Mouse (Mus musculus): ENCODE results near the gene Impad1.

The Impad1 gene

DNA sequence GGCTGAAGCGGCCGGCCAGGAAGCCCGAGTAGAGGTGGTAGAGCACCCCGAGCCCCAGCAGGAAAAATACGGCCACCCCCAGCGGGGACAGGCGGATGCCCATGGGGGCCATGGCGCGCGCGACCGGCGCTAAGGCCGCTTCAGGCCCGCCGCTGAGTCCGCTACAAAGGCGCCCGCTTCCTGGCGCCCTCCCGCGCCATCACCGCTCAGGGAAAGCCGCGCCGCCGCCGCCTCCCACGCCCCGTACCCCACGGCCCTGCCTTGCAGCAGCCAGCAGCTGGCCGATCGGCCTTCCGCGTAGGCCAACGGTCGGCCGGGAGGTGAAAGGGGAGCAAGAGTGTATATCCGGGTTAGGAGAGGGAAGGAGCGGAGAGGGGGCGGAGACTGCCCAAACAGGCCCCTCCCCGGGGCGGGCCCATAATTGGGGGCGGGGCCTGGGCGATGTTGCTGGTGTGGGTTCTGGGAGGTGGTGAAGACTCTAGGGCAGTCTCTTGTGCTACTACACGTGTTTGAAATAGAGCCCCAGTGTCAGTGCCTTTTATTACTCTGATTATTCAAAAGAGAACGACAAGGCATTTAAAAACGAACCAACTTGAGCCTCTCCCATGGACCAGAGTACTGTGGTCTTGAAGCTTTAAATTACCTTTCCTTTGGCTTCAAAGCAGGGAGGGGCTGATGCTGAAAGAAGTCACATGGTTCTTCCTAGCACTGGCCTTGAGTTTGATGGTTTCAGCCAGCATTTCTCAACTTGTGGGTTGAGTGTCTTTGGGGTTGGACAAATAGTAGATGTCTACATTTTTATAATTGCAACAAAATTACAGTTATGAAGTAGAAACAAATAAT is at the start of gene Impad1:
Gene Impad1, minus strand, starts transcription at position 364 of the 843 bp plus-strand sequence.
- DNase-seq, result peak; percentile 86 to 88

DNA sequence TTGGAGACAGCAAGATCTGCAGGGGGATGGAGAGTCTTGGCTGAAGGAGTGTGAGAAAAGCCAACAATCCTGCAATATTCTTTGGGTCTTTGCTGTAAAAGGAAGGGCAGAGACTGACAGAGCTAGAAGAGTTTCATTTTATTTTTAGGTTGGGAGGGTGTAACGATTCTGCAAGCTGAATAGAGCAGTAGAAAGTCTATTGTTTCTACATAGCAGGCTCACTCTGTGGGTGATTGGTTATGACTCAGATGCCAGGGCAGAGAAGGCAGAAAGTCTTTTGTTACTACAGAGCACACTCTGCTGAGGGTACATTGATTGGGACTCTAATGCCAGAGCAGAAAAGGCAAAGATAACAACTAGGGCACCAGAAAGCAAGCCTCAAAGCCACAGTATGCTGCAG is 47.0 kb upstream of the Impad1 start:
- DNase-seq, result no peak

DNA sequence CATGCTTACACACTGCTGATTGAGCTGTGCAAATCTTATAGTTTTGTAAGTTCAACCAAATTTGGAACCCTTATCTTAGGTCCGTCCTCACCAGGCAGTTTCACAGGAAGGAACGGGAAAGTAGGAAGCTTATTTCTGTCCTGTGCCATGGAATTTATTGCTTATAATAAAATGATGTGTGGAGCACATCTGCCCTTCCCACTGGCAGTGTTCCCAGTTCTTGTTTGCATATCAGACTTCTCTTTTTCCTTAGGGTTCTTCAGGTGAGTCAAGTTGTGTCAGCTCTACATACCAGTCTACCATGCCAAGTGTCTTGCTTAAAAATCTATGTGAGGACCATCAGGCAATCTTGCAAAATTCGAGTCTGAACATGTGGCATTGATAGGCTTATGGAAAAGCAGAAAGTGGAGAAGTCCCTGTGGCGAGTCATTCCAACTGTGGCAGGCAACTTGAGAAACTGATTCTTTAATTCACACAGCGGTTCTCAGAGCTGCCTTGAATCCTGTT is 40.7 kb upstream of the Impad1 start:
- DNase-seq, result no peak

DNA sequence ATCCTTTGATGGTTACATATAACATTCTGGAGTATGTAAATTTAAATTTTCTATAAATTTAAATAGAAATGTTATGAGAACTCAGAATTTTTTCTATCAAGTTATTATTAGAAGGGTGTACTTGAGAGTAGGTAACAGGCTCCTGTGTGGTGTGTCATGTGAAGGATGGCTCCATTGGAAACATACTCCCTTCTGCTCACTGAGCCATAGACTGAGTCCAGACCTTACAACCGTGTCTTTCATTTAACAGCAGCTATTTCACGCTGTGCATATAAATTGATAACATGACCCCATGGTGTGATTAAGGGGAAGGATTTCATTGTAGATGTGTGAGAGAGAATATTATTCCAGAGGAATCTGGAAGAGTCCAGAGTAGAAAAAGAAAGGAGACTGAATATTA is 35.0 kb upstream of the Impad1 start:
- no peak for DNase-seq

DNA sequence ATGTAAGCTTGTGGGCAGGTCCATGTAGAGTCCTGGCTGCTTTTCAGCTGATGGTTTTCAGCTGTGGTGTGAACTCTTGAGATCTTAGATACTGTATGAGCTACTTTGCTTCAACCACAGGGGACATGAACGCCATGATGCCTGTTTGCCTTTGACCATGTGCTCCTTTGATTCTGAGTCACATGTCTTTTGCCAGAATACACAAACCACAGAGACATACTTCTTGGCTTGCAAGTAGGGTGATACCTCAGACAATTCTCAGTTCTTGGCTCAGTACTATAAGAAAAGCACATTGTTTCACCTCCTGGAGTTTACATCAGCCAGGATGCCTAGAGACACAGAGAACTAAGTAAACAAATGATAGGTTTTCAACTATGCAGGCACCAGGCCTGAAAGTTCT is 29.0 kb upstream of the Impad1 start:
- DNase-seq, result no peak

DNA sequence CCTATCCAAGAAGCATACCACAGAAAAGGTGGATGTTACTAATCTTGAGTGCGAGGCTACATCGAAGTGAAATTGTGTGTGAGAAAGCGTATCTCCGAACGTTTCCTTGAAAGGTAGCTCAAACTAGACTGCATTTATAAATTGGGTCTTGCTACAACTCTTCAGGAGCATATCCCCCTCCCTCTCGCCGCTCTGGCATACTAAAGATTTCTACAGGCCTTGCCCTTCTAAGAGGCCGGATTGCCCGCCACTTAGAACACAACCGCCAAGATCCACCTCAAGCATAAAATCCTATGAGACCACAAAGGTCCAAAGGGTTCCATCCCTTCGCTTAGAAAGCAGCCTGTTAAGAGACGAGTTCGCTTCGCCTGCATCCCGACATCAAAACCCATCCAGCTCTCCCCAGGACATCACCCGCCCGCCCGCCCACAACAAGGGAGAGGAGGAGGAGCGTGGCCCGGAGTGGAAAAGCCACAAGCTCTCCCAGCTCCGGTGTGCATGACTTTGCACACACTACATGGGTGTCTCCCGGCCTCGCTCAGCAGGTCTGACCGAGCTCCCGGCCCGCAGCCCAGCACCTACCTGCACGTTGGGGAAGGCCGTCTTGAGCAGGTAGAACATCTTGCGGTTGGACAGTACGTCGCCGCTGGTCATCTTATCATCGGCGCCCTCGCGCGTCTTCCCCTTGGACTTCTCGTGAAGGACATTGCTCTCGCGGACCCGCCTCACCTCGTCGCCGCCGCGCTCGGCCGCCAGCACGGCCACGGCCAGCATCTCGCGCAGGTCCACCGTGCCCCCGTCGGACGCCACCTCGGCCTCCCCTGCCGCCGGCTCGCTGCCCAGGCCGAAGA is 789 bp downstream of the Impad1 start:
- peak; percentile 56 to 64 for DNase-seq

DNA sequence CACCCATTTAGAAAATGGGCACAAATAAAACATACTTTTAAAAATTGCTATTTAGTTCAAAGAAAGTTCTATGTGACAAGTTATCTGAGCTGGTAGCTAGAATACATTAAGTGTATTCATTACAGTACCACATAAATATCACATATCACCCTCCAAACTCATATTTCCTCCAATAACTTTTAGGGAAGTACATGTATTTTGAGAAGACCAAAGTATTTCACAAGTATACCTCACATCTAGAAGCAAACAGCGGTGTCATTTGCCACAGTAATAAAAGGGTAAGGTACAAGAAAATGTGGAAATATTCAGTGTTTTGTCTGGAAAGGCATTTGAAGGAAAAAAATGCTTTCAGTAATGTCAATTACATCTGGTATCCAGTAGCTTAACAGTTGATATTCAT is 2.0 kb downstream of the Impad1 start:
- no peak for DNase-seq

DNA sequence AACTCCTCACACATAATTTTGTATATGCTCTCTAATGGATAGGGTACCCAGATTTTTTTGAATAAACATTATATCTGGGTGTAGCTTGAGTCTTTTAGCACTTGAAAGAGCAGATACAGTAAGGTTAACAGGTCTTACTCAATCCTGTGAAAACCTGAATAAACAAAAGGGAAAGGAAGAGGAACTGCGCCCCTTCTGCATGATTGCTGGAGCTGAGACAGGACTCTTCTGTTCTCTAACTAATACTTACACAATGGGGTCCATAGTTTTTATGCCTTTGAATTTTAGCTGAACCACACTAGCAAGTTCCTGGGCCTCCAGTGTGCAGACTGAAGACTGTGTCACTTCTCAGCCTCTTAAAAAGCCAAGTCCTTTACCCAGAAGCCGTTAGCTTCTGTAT is 8.0 kb downstream of the Impad1 start:
- no peak for DNase-seq

DNA sequence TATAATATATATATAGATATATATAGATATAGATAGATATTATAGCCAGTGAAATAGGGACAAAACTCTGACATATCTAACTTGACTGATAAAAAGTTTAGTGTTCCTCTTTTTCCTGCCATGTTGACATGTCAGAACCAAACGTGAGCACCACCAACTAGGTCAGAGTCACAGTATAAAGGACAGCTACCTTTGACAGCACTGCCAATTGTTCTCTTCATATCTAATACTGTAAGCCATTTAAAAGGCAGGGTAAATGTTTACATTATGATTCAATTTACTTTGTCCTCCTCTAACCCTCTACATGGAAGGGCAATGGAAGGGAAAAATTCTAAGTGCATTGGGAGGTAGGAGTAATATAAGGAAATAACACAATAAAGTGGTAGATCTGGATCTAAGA is 8.8 kb downstream of the Impad1 start:
- no peak for DNase-seq

DNA sequence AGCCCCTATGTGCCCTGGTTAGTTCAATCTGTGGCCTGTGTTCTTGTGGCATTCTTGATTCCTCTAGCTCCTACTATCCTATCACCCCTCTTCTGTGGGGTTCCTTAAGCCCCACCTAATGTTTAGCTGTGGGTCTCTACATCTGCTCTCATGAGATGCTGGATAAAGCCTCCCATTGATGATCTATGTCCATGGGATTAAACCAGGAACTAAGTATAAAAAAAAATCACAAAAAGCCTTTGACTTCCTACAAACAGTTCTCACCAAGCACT is 9.5 kb downstream of the Impad1 start:
- DNase-seq, result no peak

DNA sequence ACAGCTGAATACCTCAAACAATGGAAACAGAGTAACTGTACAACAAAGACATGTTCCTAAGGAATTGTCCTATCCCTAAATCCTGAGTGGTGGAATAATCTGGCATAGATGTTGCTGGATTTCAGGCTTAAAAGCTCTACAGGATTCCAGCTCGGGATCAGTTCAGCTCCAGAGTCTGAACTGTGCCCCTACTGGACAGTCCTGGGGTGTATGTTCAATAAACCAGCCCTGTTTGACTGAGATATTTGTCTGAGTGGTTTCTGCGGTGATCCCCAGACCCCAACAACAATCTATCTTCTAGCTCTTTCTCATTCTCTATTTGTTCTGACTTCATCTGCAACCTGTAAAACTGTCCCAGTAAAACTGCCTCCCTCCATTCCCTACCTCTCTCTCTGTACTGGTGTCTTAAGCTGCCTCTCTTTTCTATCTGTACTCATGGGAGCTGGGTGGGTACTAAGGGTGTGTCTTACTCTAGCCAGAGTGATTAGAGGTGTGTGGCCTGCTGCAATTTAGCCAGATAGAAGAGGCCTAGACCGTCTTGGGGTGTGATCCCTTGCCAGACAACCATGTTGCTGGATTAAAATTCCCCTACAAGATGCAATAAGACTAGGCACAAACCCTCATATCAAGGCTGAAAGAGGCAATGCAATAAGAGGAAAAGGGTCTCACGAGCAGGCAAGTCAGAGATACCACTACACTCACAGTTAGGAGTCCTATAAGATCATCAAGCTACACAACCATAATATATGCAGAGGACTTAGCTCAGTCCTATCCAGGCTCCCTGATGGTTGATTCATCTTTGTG is 10.1 kb downstream of the Impad1 start:
- DNase-seq, result no peak

DNA sequence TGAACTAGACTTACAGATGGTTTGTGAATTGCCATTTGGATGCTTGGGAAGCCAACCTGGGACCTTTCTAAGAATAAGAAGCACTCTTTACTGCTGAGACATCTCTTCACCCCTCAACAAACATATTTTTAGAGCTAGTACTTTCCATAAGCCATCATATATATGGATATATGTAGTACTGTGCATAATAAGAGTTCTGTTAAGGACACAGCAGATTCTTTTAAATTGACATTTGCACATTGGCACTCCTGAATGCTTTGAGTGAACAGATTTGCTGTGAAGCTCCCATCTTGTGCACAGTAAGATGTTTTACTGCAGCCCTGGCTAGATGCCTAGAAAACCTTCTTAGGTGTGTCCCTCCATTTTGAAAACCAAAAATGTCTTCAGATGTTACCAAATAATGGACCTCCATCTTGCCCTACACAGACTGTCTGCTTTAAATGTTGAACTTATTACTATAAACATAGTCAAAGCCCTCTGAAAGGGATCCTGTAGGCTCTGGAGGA is 13.8 kb downstream of the Impad1 start:
- DNase-seq, result no peak

DNA sequence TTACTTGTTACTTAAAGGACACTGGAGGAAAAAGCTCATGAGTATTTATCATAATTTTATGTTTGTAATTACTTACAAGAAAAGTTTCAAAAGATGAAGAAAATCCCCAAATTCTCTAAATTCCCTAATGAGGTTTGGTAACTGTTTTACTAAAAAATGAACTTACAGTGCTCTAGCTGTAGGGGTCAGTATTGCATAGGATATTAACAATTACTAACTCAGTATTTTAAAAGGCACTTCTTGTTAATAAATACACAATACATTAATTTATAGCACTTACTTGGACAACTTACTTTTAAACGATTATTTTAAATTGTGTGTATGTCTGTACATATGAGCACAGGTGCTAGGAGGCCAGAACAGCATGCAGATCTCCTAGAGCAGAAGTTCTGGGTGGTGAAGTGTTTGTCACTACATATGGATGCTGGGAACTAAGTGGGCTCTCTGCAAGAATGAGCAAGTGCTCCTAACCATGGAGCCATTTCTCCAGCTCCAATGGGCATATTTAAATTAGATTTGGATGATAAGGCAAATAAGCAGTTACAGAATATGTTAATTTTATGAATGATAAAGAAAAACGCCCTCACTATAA is 21.5 kb downstream of the Impad1 start:
- no peak for DNase-seq

DNA sequence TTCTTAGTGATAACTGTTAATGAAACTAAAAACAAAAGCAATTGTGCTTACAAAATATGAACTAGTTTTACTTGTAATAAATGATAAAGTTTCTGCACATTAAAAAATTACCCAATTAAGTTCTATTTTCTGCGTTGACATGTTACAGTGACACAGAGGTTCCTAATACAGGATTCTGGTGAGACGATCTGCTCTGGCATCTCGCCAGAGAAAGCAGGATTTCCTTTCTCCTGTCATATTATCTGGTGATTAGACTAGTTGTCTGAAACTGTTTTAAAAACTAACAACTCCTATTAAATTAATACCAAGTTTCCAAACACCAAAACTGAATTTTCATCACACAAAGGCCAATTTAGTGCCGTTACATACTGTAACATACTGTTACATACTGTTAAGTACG is 27.3 kb downstream of the Impad1 start:
- no peak for DNase-seq

DNA sequence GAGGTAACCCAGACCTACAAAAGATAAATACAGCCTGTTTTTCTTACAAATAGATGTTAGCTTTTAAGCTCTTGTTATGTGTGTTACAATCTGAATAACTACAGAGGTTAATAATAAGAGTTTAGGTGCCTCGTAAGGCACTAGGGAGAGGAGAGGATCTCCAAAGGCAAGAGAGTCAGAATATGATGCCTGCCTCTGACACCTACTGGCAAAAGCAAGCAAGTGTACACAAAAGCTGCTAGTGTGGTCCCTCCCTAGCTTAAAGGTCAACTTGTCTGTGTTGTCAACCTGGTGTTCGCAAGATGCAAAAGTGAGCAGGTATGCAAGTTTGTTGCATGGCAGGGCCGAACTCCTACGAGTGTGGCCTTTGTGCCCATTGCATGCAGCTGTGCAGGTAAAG is 34.8 kb downstream of the Impad1 start:
- no peak for DNase-seq

DNA sequence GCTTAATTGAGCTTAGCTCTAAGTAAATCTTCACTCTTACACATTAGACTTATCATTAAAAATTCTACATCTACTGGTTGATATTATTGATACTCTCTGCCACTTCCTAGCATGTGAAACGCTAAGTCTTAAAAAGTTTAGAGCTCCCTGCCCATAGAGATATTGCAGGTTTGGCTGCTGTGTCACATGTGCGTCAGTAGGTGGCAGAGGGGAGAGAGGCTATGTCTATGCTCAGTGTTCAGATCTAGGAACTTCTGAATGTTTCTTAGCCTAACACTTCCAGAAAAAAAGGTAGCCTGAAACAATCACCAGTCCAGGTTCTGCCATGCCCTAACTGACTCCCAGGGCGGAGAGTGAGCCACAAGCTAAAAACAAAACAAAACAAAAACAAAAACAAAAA is 63.7 kb downstream of the Impad1 start:
- DNase-seq, result no peak

DNA sequence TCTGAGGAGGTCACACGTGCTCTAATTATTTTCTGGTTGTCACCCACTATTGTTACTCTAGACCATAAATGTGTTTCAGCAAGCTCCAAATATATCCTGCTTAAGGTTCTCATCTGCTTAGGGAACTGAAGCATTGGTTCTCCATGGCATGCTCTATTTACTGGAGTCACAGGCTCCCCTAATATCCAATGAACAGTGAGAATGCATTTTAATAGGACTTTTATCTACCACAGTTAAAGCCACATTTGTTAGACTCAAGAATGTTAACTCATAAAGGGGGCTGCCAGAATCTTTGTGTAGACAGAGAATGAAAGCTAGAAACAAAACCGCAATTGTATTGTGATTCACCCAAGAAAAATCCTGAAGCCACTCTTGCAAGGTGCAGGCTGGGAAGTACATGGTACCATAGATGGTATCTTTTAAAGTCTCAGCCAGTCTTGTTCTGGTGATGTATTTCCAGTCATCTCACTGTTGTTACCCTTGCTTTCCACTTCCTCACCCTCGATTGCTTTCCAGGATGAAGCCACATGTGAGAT is 66.8 kb downstream of the Impad1 start:
- no peak for DNase-seq

DNA sequence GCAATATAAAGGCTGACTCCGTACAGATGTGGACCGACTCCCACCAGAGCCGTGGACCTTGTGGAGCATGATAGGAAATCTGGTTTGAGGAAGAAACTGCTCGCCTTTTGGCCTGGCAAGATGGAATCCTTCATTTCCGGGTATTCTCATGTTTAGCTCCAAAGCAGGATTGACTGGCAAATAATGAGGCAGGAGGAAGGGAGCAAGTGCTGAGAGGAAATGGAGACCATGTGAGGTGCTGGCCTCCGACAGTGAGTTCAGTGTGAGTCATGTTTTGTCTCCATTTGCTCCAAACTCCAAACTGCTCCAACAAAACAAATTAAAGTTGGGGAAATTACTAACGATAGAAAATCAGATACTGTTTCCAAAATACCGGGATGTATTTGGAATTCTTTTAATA is 69.3 kb downstream of the Impad1 start:
- DNase-seq, result no peak

DNA sequence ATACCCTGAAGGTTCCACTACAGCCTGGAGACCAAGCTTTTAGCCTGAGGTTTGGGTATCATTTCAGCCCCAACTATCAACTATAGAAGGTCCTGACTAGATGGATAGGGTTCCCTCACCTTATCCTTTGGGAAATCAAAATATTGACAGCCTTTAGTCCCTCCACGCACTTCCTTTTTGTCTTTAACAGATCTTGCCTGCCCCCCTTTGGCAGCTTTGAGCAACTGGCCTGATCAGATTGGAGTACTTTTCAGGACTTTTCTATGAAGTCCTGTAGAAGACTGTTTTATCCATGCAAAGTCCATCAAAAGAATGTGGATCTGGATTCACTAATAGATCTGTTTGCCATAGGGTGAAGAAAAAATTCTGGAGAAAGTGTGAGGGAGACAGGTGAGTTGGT is 71.1 kb downstream of the Impad1 start:
- DNase-seq, result no peak

DNA sequence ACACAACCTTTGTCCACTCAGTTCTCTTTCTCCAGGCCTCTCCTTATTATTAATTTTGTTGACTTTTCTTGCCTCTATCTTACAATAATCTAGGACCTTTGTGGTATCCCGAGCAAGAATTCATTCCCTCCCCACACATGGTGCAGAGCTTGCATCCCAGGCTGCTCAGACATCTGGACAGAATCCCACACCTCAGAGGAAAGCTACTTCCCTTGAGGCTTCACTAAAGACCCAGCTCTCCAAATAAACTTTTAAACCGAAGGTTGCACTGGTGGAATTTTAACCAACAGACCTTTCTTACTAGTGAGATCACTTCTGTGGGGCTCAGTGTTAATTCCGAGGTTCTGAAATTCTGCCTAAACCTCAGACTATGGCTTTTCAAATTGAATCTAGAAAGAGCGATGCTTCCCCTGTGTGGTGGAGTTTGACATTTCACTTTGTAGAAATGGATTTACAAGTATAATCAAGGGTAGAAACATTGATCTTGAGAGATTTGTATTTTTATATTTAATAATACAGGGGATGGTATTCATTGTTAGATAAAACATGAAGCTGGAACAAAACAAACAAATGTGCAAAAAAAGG is 75.3 kb downstream of the Impad1 start:
- no peak for DNase-seq
